Mouse (Mus musculus) intestine, postnatal 0 days (tissue): ENCODE results near the gene Spata1. TPM values are rescaled to one million over a fixed set of nuclear protein-coding genes. Genes with fewer than 3 reads are reported as not detected.

Experiments
- ATAC-seq: fragments of 200-750 bp; cut with Nextera tagmentation; 2 replicates; pipeline ENCODE4 v1.8.0; 2017; ENCODE audit warnings: mild to moderate bottlenecking, moderate TSS enrichment, moderate library complexity
- H3K27ac ChIP-seq: fragments of 300-500 bp; sonication (generic); 2 replicates; pipeline ENCODE4 v1.5.1; 2014; ENCODE audit warnings: mild to moderate bottlenecking, low read depth, low read length, moderate library complexity
- H3K27me3 ChIP-seq: fragments of 300-500 bp; sonication (generic); replicated peaks from 2 replicates; pipeline ENCODE4 v1.6.1; 2014; ENCODE audit warnings: low read length, mixed read lengths; ENCODE audit not compliant: control insufficient read depth, insufficient read depth
- H3K36me3 ChIP-seq: fragments of 300-500 bp; sonication (generic); 2 replicates; pipeline ENCODE4 v1.6.1; 2014; ENCODE audit warnings: mild to moderate bottlenecking, moderate library complexity; ENCODE audit not compliant: control insufficient read depth, insufficient read depth
- H3K4me1 ChIP-seq: fragments of 300-500 bp; sonication (generic); replicated peaks from 2 replicates; pipeline ENCODE4 v1.6.1; 2014; ENCODE audit warnings: antibody characterized with exemption, low read length, mixed read lengths; ENCODE audit not compliant: control insufficient read depth, insufficient read depth
- H3K4me2 ChIP-seq: fragments of 300-500 bp; sonication (generic); replicated peaks from 2 replicates; pipeline ENCODE4 v1.6.1; 2014; ENCODE audit warnings: low read depth, mild to moderate bottlenecking, moderate library complexity
- H3K4me3 ChIP-seq: fragments of 300-500 bp; sonication (generic); 2 replicates; pipeline ENCODE4 v1.5.1; 2014; ENCODE audit warnings: low read depth, low read length
- H3K9ac ChIP-seq: fragments of 300-500 bp; sonication (generic); 2 replicates; pipeline ENCODE4 v1.6.1; 2014; ENCODE audit warnings: mild to moderate bottlenecking, low read depth, low read length
- H3K9me3 ChIP-seq: fragments of 300-500 bp; sonication (generic); 2 replicates; pipeline ENCODE4 v1.6.1; 2016; ENCODE audit warnings: mixed run types; ENCODE audit not compliant: control insufficient read depth
- CTCF ChIP-seq: sonication (generic); IDR thresholded peaks from 2 replicates; pipeline ENCODE4 v1.5.1; 2016; ENCODE audit warnings: low read depth, mild to moderate bottlenecking, control low read depth, antibody characterized with exemption, moderate library complexity
- WGBS: fragments of 180-500 bp; shearing (Covaris S2); extraction: QIAGEN DNeasy Blood & Tissue Kit; methylation state at CpG from one replicate; pipeline ENCODE4 v1.1.7; 2014; 5-methylcytosine and 5-hydroxymethylcytosine counted together
- polyA plus RNA-seq: library from polyadenylated mRNA; unstranded; fragments of >200 nt; fragmentation: Nextera tagmentation; extraction: Ambion mirVana; gene quantifications from 2 replicates; pipeline ENCODE4 v1.2.1, GENCODE M21; 2015

Spata1 gene
- polyA plus RNA-seq, 1 experiment from 2014 or later = 1.3 TPM

DNA sequence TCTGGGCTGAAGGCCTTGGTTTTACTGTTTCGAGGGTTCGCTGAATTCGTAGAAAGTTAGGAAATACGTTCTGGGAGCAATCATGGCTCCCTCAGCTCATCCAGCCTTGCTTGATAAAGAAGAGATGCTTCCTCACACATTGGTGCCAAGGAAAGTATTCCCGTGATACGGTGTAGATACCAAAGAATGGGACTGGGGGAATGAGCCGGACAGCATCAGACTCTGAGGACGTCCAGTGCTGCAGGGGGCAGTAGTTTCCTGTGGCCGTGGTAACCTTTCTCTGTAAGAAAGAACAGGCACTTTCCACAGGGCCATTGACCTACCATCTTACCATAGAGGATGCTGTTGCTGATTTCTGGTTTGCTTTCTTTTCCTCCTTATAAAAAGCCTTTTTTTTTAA lies 80.0 kb downstream of the Spata1 start:
- H3K27me3 ChIP-seq = no peaks in the 10 kb centered on the region
- no peaks in the 10 kb centered on the region for H3K9me3 ChIP-seq
- TF ChIP-seq CTCF = no peak

GRCm38 (mm10) chr3:146418901-146419300 lies 80.7 kb downstream of the Spata1 start:
- ATAC-seq = no peak
- no peak overlapping the region for H3K9ac ChIP-seq
- WGBS = 83% methylated on average over 7 of the region's 7 CpGs

More for the DNA sequence above, 80.0 kb downstream of the Spata1 start:
- Histone ChIP-seq H3K4me1 (0 out of 2 replicates have a peak, but pooled peaks cover 3% of the 10 kb centered on the region), H3K4me3 (no peak overlapping the region), H3K9ac (no peak overlapping the region), H3K27ac (no peak overlapping the region), H3K36me3 (peaks cover 48% of the 10 kb centered on the region), H3K4me2 (no peak overlapping the region)
- no peak for ATAC-seq
- WGBS = 91% methylated on average over 9 of the region's 9 CpGs

DNA sequence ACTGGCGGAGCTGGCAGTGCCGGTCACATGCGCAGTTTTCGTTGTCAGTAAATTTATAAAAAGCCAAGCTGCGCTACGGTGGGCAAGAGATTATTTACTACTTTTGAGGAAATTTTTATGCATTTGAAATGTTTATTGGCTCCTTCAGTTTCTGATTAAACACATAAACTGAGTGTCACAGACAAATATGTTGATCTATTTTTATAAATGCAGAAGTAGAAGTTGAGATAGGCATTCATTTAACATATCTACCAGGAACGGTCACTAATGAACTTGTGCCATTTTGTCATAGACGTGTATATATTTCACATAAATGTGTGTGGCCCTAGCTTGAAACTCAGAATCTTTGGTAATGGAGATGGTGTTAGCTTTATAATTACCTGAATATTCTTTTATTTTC lies 81.7 kb downstream of the Spata1 start:
- H3K27me3 ChIP-seq = no peaks in the 10 kb centered on the region
- H3K4me2 ChIP-seq = no peak overlapping the region
- TF ChIP-seq CTCF = no peak
- H3K4me1 ChIP-seq = 0 out of 2 replicates have a peak, but pooled peaks cover 3% of the 10 kb centered on the region
- no peak for ATAC-seq
- no peak overlapping the region for H3K9ac ChIP-seq
- WGBS = 96% methylated on average over 8 of the region's 8 CpGs
- H3K36me3 ChIP-seq = peaks cover 39% of the 10 kb centered on the region
- no peaks in the 10 kb centered on the region for H3K9me3 ChIP-seq
- H3K27ac ChIP-seq = no peak overlapping the region
- no peak overlapping the region for H3K4me3 ChIP-seq

More at GRCm38 (mm10) chr3:146418901-146419300, 80.7 kb downstream of the Spata1 start:
- 0 out of 2 replicates have a peak, but pooled peaks cover 3% of the 10 kb centered on the region for H3K4me1 ChIP-seq
- TF ChIP-seq CTCF = no peak
- H3K27ac ChIP-seq = no peak overlapping the region
- no peaks in the 10 kb centered on the region for H3K9me3 ChIP-seq
- no peak overlapping the region for H3K4me2 ChIP-seq
- H3K27me3 ChIP-seq = no peaks in the 10 kb centered on the region
- no peak overlapping the region for H3K4me3 ChIP-seq
- H3K36me3 ChIP-seq = peaks cover 48% of the 10 kb centered on the region

- Histone ChIP-seq H3K4me2 (0 out of 2 replicates have a peak overlapping the region, but pooled peaks have one; percentile 9), H3K27ac (peak overlapping the region; percentile 57; the same call in 1 of the 2 replicates), H3K9me3 (no peaks in the 10 kb centered on the region), H3K36me3 (peaks cover 17% of the 10 kb centered on the region; the same call in 1 of the 2 replicates), H3K4me1 (peaks cover 9% of the 10 kb centered on the region; the same call in 1 of the 2 replicates), H3K4me3 (no peak overlapping the region), H3K9ac (no peak overlapping the region), H3K27me3 (no peaks in the 10 kb centered on the region)
- no peak for TF ChIP-seq CTCF
- ATAC-seq = 0 out of 2 replicates have a peak, but pooled peaks have one; percentile 16
- 74% methylated on average over 12 of the region's 12 CpGs for WGBS
Measured at GRCm38 (mm10) chr3:146414555-146414954, 85.0 kb downstream of the Spata1 start.

DNA sequence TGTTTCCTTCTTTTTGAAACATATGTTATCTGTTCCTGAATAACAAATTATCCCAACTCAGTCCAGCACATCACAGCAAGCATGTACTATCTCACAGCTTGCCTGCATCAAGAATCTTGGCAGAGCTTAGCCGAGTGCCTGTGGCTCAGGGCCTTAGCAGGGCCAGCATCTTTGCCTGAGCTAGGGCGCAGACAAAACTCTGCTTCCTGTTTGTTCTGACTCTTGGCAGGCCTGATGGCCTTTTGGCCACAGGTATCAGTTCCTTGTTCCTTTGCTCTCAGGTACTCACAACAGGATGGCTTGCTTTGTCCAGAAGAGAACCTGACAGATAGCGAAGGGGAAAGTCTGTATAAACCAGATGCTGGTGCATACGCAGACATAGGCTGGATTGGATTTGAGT lies 85.6 kb downstream of the Spata1 start:
- H3K27me3 ChIP-seq = no peaks in the 10 kb centered on the region
- no peak overlapping the region for H3K4me3 ChIP-seq
- H3K9me3 ChIP-seq = no peaks in the 10 kb centered on the region
- no peak for ATAC-seq
- peaks cover 12% of the 10 kb centered on the region; the same call in 1 of the 2 replicates for H3K36me3 ChIP-seq
- H3K4me1 ChIP-seq = peaks cover 9% of the 10 kb centered on the region; the same call in 1 of the 2 replicates
- no peak overlapping the region for H3K4me2 ChIP-seq
- H3K27ac ChIP-seq = peak overlapping the region; percentile 57; the same call in 1 of the 2 replicates
- no peak for TF ChIP-seq CTCF
- WGBS = 74% methylated on average over 4 of the region's 4 CpGs
- H3K9ac ChIP-seq = no peak overlapping the region

DNA sequence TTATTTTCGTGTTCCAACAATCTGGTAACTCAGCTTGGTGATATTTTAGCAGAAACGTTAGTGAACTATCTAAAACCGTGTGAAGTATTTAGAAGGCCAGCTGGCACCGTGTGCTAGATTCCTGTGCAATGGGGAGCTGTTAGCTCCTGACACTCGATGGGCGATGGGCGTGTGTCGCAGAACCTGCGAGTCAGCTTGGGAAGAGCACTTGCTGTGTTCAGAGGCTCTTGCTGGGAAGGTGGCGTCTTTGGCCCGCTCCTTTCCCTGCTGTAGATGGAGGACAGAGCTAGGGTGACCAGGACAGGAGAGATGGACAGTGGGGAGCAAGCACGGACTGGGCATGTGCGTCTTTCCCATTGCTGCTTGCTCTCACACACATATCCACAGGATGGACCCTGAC lies 86.5 kb downstream of the Spata1 start:
- no peak for TF ChIP-seq CTCF
- Histone ChIP-seq H3K9me3 (no peaks in the 10 kb centered on the region), H3K27ac (no peak overlapping the region), H3K9ac (no peak overlapping the region), H3K4me3 (no peak overlapping the region), H3K36me3 (peaks cover 4% of the 10 kb centered on the region; the same call in 1 of the 2 replicates), H3K27me3 (no peaks in the 10 kb centered on the region), H3K4me2 (no peak overlapping the region), H3K4me1 (peaks cover 9% of the 10 kb centered on the region; the same call in 1 of the 2 replicates)
- 88% methylated on average over 13 of the region's 13 CpGs for WGBS
- no peak for ATAC-seq
